Mouse (Mus musculus): ENCODE measurements around the gene Ndufb6. TPM values are rescaled to one million over a fixed set of nuclear protein-coding genes. Genes with fewer than 3 reads are reported as not detected.

Gene Ndufb6
- total and polyA plus RNA-seq, 3 experiments: 159 to 253 (median 205) TPM

DNA sequence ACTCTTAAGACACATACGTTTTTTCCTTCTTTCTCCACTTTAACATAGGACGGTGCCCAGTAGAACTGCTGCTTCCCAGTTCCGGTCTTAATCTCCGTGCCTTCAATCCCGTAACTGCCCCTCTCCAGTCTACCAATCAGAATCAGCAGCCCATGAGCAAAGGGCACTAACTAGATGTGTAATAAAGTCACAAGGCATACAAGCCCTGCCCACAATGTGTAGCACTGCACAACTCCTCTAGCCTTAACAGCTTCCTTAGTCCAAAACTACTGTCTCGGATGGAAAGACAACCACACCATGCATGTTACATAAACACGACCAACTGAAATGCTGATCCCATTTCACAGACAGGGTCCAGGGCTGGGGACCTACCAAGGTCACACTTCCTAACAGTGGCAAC, 11.5 kb downstream of the Ndufb6 start:
- dilution Hi-C loops (cut with MboI; ENCODE audit: extremely low pct_ligation_motif_present, extremely low pct_unique_long_range_greater_than_20kb, low sequenced_read_pairs): no loop called here

DNA sequence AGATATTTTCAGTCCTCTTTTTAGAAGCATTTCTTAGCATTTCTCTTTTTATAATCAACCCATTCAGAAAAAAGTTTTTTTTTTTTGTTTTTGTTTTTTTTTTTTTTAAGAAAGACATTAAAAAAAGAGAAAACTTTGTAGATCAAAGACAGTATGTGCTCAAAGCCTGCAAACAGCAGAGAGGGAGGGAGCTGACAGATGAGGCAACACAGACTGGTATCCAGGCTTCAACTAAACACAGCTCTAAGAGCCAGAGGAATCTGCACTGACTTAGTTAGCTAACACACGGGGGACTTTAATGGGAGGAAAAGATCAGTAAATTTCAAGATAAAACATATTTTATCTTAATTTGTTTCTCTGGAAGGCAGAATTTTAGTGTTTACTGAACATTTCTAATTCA, 14.9 kb downstream of the Ndufb6 start:
- no peak for DNase-seq (ENCODE audit: extremely low read depth)
- Histone ChIP-seq H3K9ac (ENCODE audit: insufficient read depth, low read depth) (no peak overlapping the region), H3K4me2 (ENCODE audit: insufficient read depth, low read depth, poor library complexity, severe bottlenecking) (no peak overlapping the region), H3K9me3 (replicated peaks; ENCODE audit: low read length) (no peaks in the 10 kb centered on the region), H3K4me3 (replicated peaks in 1 of 3; ENCODE audit: low read depth in 2 of 3, low read length in 2 of 3, poor library complexity in 1 of 3) (no peak overlapping the region), H3K36me3 (replicated peaks in 1 of 2; ENCODE audit: control insufficient read depth in 1 of 2, insufficient read depth in 1 of 2, low read length in 1 of 2) (peaks cover 48 to 84% of the 10 kb centered on the region in 2 experiments), H3K4me1 (ENCODE audit: control insufficient read depth in 1 of 2, insufficient read depth in 2 of 2) (peaks cover 3 to 32% of the 10 kb centered on the region in 2 experiments; a peak in 2 of 4 replicates), H3K27ac (ENCODE audit: insufficient read depth, low read depth) (no peak overlapping the region), H3K27me3 (replicated peaks) (no peaks in the 10 kb centered on the region), H3K79me2 (replicated peaks; ENCODE audit: control insufficient read depth, extremely low read depth, insufficient read depth, poor library complexity, severe bottlenecking) (peaks cover 52% of the 10 kb centered on the region)
- dilution Hi-C loops (cut with MboI; ENCODE audit: extremely low pct_ligation_motif_present, extremely low pct_unique_long_range_greater_than_20kb, low sequenced_read_pairs): no loop called here
- in situ Hi-C loops (cut with MboI; ENCODE audit: low pct_ligation_motif_present, low pct_unique_long_range_greater_than_20kb, low sequenced_read_pairs): no loop called here
- TF ChIP-seq JUN (IDR thresholded peaks at IDR 0.05; ENCODE audit: insufficient read depth, low read depth, low read length) (no peak), GABPA (IDR thresholded peaks at IDR 0.05; ENCODE audit: insufficient replicate concordance, low read depth, low read length) (no peak), MYC (IDR thresholded peaks at IDR 0.05; ENCODE audit: low read depth, low read length) (no peak), ZC3H11A (IDR thresholded peaks at IDR 0.05; ENCODE audit: low read depth, low read length) (no peak), SIN3A (IDR thresholded peaks at IDR 0.05; ENCODE audit: low read length) (no peak), ZMIZ1 (IDR thresholded peaks at IDR 0.05; ENCODE audit: low read depth, low read length) (no peak), ZNF384 (IDR thresholded peaks at IDR 0.05; ENCODE audit: low read depth, low read length) (no peak), KAT2A (IDR thresholded peaks at IDR 0.05; ENCODE audit: insufficient replicate concordance, low read length) (no peak), ETS1 (conservative IDR thresholded peaks at IDR 0.05; ENCODE audit: low read depth, low read length) (no peak), POLR2AphosphoS2 (IDR thresholded peaks at IDR 0.05; ENCODE audit: low read depth, low read length) (no peak)

More for the DNA sequence above, 11.5 kb downstream of the Ndufb6 start:
- peak overlapping the region; percentile 44 for H3K9ac ChIP-seq (ENCODE audit: insufficient read depth, low read depth)
- no peak for DNase-seq (ENCODE audit: extremely low read depth)
- H3K27ac ChIP-seq (ENCODE audit: insufficient read depth, low read depth): no peak overlapping the region
- in situ Hi-C loops (cut with MboI; ENCODE audit: low pct_ligation_motif_present, low pct_unique_long_range_greater_than_20kb, low sequenced_read_pairs): no loop called here
- TF ChIP-seq UBTF (IDR thresholded peaks at IDR 0.05; ENCODE audit: low read depth, low read length): no peak
- no peak for TF ChIP-seq JUND (conservative IDR thresholded peaks at IDR 0.05; ENCODE audit: low read depth, low read length)
- TF ChIP-seq TCF12 (IDR thresholded peaks at IDR 0.05; ENCODE audit: low read depth, low read length): no peak
- peak overlapping the region; percentile 17; the same call in 1 of the 2 replicates for H3K4me2 ChIP-seq (ENCODE audit: insufficient read depth, low read depth, poor library complexity, severe bottlenecking)
- H3K4me1 ChIP-seq (ENCODE audit: control insufficient read depth in 1 of 2, insufficient read depth in 2 of 2): peaks cover 3 to 37% of the 10 kb centered on the region in 2 experiments; a peak in 2 of 4 replicates
- H3K4me3 ChIP-seq (replicated peaks in 1 of 3; ENCODE audit: low read depth in 2 of 3, low read length in 2 of 3, poor library complexity in 1 of 3): peak overlapping the region; percentile 84 to 94 (median 87)
- no peaks in the 10 kb centered on the region for H3K9me3 ChIP-seq (replicated peaks; ENCODE audit: low read length)
- peaks cover 24 to 64% of the 10 kb centered on the region in 2 experiments for H3K36me3 ChIP-seq (replicated peaks in 1 of 2; ENCODE audit: control insufficient read depth in 1 of 2, insufficient read depth in 1 of 2, low read length in 1 of 2)
- no peaks in the 10 kb centered on the region for H3K27me3 ChIP-seq (replicated peaks)
- H3K79me2 ChIP-seq (replicated peaks; ENCODE audit: control insufficient read depth, extremely low read depth, insufficient read depth, poor library complexity, severe bottlenecking): peaks cover 52% of the 10 kb centered on the region

Data from CH12.LX (cell line).